Mouse (Mus musculus) regulatory T cell (primary cell): Measurements from ENCODE around the gene Gm10392.
"Not testable (repeated sequence)": the region's sequence is repeated elsewhere in the genome, so short reads cannot be mapped to it uniquely, and the experiment has no call there.

Experiments
- in situ Hi-C: fragments of 300-600 bp; cut with MboI, MseI; formaldehyde crosslinking; loops from one replicate; pipeline ENCODE4 v1.15.1; 2025; ENCODE audit warnings: high pct_unique_total_duplicates

Gm10392 gene

GRCm38 (mm10) chr11:77519043-77519442 is at the start of gene Gm10392:
Gene Gm10392, minus strand, starts transcription at chr11:77519198.
- in situ Hi-C loops: no loop called here

GRCm38 (mm10) chr11:77545261-77545660 is 26.3 kb upstream of the Gm10392 start:
- in situ Hi-C loops: no loop called here

GRCm38 (mm10) chr11:77532202-77532846 is 13.3 kb upstream of the Gm10392 start:
- in situ Hi-C loops: no loop called here

- in situ Hi-C loops: no loop called here
Measured at GRCm38 (mm10) chr11:77530862-77531261, 11.9 kb upstream of the Gm10392 start.

DNA sequence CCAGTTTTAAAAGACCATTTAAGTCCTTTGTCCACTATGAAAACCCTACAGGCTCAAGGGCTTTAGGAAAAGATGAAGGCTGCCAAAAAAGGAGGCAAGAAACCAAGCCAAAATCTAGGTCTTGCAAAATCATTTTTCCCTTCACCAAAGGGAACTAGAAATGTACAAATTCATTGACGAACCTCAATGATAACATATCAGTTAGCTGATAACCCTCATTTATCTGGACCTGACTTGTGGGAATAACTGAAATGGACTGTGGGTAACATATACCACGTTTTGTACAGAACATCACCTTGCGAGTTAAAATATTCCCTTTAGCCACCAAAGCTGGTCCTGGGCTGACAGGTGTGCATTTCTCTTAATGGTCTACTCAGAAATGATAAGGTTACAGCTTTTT is 10.6 kb upstream of the Gm10392 start:
- in situ Hi-C loops: no loop called here

- in situ Hi-C loops: not testable (repeated sequence)
Measured at GRCm38 (mm10) chr11:77528420-77528819, 9.4 kb upstream of the Gm10392 start.

GRCm38 (mm10) chr11:77525804-77526486 is 6.9 kb upstream of the Gm10392 start:
- in situ Hi-C loops: no loop called here

DNA sequence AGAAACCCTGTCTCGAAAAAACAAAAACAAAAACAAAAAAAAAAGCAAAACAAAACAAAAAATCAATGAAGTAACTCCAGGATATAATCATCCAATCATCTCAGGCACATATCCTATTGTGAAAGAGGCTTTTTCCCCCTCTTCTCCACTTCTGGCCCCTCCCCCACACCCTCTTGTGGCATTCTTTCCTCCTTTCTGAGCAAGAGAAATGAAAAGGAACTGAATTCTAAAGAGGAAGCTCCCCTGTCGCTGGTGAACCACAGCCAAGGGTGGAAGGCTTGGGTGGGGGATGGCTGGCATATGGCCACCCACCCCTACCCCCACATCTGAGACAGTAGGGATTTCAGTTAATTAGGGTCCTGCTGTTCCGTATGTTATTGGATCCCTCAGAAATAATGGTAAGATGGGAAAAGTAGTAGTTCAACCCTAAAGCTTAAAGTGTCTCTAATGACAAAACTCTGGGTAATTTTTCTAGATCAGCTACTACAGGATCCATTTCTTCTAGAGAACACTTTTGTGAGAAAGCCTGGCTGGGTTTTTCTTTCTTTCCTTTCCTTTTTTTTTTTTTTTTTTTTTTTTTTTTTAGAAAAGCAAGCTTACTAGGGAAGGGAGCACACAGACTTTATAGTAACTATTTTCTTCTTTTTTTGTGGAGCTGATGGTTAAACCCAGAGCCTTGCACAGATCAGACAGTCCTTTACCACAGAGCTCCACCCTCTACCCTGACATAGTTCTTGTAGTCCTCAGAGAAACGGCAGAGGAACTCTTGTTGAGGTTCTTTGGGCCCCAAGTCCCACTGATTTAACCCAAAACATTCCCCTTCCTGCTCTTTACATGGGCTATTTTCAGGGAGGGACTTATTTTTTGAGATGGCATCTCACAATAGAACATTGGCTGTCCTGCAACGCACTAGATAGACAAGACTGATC is 1.9 kb upstream of the Gm10392 start:
- in situ Hi-C loops: no loop called here

DNA sequence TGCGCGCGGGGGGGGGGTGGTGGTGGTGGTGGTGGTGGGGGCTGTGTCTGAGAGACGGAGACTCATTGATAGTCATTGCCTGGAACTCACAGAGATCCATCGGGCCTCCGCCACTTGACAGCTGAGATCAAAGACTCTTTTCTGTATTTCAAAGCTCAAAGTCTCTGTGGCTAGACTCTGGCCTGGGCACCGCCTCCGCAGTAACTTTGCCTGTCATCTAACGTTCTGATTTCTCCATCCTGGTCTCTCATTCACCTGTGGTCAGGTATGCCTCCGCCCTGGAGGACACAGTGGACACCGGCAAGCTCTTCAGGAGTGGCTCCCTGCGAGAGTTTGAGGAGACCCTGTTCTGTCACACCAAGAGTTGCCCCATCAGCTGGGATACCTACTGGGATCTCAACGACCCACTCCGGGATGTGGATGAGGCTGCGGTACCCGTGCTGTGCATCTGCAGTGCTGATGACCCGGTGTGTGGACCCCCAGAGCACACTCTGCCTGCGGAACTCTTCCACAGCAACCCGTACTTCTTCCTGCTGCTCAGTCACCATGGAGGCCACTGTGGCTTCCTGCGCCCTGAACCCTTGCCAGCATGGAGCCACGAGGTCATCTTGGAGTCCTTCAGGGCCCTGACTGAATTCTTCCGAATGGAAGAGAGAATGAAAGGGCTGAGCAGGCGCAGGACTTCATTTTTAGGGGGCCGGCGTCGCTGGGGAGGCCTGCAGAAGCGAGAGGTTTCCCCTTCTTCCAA is 773 bp downstream of the Gm10392 start:
- in situ Hi-C loops: no loop called here

- in situ Hi-C loops: no loop called here
Measured at GRCm38 (mm10) chr11:77516553-77517425, 2.2 kb downstream of the Gm10392 start.

- in situ Hi-C loops: no loop called here
Measured at GRCm38 (mm10) chr11:77515637-77516552, 3.1 kb downstream of the Gm10392 start, which contains the start of gene Trp53i13. Gene Trp53i13, minus strand, starts transcription at chr11:77515980.

- in situ Hi-C loops: no loop called here
Measured at GRCm38 (mm10) chr11:77514832-77515636, 4.0 kb downstream of the Gm10392 start, which contains the start of gene Abhd15. Gene Abhd15, plus strand, starts transcription at chr11:77515121.

DNA sequence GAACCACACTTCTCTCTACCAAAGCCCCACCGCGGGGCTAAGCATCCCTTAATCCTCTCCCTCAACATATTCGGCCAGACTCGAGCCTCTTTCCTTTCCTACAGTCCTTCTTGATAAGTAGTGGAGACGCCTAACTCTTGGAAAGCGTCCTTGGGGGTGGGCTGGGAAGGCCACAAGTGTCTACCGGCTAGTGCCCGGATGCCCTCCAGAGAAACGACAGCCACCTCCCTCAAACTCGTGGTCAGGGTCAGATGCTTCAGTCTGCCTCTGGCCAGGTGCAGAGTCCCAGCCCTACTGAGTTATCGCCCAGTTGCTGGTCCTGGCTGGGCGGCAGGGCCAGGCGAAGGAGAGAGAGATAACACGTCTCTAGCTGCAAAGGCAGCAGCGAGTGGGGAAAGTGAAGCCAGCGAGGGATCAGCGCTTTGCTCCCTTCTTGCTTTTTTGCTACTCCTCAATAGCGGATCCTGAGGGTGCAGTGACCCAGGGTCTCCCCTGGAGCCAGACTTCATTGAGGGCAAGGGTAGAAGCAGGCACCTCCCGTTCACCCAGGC is 4.6 kb downstream of the Gm10392 start:
- in situ Hi-C loops: no loop called here

GRCm38 (mm10) chr11:77513811-77514170 is 5.2 kb downstream of the Gm10392 start:
- in situ Hi-C loops: no loop called here

DNA sequence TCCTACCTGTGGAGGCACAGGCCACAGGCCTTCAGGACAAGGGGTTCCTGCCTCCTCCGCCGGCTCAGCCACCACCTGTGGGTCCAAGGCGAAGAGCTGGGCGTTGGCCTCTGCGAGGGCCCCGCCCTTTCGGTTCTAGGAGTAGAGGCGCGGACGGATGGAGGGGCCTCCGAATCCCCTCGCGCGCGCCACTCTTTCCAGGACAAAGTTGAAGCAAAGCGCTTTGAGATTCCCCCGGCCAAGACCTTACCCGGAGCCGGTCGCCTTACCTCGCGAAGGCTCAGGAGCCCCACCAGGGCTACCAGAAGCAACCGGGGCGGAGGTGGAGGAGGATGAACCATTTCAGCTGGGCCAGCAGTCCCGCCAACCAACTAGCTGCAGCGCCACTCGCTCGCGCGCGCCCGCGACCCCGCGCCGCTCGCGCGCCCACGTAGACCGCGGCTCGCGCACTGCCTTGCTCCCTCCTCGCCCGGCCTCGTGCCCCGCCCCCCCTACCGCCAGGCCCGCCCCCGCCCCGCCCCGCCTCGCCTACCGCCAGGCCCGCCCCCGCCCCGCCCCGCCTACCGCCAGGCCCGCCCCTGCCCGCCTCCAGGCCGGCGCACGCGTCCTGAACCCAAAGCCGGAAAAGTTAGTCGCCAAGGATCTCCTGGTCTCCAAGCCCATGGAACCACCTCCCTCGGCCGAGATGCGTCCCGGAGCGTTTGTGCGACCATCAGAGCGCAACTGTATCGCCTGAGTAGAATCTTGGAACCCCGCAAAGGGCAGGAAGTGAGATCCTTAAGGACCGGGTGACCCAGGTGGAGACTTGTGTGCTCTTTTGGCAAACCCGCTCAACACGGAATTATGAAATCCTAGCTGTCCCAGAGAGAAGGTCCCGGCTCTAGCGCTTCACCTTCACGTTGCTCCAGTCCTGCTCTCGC is 5.8 kb downstream of the Gm10392 start:
- in situ Hi-C loops: no loop called here

GRCm38 (mm10) chr11:77511336-77511735 is 7.7 kb downstream of the Gm10392 start:
- in situ Hi-C loops: no loop called here
